Mouse (Mus musculus): ENCODE results near the gene Rarres2.

GRCm38 (mm10) chr6:48555956-48556355, 16.6 kb downstream of the Rarres2 start:
- TF ChIP-seq CTCF (IDR thresholded peaks at IDR 0.05; ENCODE audit: low read depth) (no peak), EP300 (IDR thresholded peaks at IDR 0.05; ENCODE audit: low read depth) (no peak)
